Mouse (Mus musculus): ENCODE results near the gene Ncoa5. TPM values are rescaled to one million over a fixed set of nuclear protein-coding genes. Genes with fewer than 3 reads are reported as not detected.

Ncoa5 gene
- polyA plus RNA-seq, 1 experiment from 2014 or later: 8.1 TPM

DNA sequence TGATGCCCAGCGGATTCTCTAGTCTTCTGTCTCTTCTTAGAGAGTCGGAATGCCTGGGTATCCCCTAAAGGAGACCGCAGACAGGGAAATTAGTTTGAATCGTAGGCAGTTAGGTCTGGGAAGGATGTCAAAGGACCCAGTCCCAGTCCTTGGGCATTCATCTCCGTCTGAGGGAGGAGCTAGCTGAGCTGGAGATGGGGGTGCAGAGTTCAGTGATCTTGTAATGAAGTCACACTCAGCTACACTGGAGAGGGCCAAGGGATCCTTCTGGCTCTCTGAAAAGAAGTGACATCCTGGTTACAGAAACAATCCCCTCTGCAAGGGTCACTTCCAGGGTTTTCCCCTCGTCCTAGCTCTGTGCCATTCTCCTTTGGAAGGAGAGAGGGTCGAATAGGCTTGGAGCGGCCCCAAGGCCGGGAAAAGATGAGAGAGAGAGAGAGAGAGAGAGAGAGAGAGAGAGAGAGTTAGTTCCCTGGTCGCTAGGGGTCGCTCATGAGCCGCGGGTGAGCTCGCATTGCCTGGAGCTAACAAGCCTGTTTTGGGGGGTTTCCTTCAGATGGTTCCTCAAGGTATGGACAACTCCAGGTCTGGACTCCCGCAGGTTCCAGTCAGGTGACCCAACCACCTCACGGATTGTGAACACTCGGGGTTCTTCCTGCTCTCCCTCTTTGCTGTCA lies 73.0 kb downstream of the Ncoa5 start:
- H3K9ac ChIP-seq (replicated peaks): no peak overlapping the region
- WGBS (ENCODE audit: insufficient replicate concordance): 10% methylated on average over 17 of the region's 17 CpGs
- H3K27me3 ChIP-seq (ENCODE audit: insufficient read depth, low read length): peaks cover 19% of the 10 kb centered on the region
- H3K27ac ChIP-seq (ENCODE audit: low read depth): no peak overlapping the region
- TF ChIP-seq EP300 (IDR thresholded peaks at IDR 0.05; ENCODE audit: low read depth) (no peak), CTCF (IDR thresholded peaks at IDR 0.05; ENCODE audit: low read depth) (peak; percentile 84)
- ATAC-seq: peak; percentile 38; the same call in 1 of the 2 replicates
- DNase-seq: peak; percentile 81
- no peaks in the 10 kb centered on the region for H3K9me3 ChIP-seq (ENCODE audit: low read length)
- H3K4me1 ChIP-seq (ENCODE audit: insufficient read depth): peaks cover 3% of the 10 kb centered on the region
- no peaks in the 10 kb centered on the region for H3K36me3 ChIP-seq (replicated peaks; ENCODE audit: insufficient read depth, low read length)
- no peak overlapping the region for H3K4me3 ChIP-seq (ENCODE audit: low read depth, low read length)
- H3K4me2 ChIP-seq (ENCODE audit: low read depth, low read length): no peak overlapping the region

DNA sequence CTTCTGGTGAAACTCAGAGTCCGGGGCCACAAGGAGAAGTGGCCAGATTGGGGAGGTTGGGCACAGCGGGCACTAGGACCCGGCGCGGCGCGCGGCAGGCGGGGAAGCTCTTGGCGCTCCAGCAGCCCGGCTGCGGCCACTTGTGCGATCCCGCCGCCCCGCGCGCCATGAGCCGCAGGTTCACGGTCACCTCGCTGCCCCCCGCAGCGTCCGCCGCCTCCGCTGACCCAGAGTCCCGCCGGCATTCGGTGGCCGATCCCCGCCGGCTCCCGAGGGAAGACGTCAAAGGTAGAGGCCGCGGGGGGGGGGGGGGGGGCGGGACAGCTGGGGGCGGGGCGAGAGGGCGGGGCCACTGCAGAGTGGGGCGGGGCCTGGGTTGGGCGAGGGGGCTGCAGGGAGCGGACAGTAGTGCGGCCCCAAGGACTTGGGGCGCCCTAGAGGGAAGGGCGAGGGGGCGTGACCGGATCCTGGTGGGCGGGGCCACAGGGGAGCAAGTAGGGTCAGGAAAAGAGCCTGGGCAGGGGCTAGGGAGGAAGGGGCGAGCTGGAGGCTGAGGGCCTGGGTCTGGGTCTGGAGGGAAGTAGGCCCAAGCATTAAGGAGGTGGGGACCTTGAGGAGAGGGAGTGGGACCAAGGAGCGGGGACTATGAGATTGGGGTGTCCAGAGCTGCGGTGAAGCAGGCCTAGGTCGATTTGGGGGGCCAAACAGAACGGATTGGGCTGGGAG lies 73.8 kb downstream of the Ncoa5 start, which contains the start of gene Slc12a5:
TSS of gene Slc12a5 (plus strand) at position 87 of the 726 bp plus-strand sequence.
- 2% methylated on average over 33 of the region's 54 CpGs for WGBS (ENCODE audit: insufficient replicate concordance)
- no peaks in the 10 kb centered on the region for H3K9me3 ChIP-seq (ENCODE audit: low read length)
- no peak within 1 kb of the TSS for H3K27ac ChIP-seq (ENCODE audit: low read depth)
- H3K4me3 ChIP-seq (ENCODE audit: low read depth, low read length): peak within 1 kb of the TSS; percentile 57
- no peak within 1 kb of the TSS for H3K9ac ChIP-seq (replicated peaks)
- TF ChIP-seq CTCF (IDR thresholded peaks at IDR 0.05; ENCODE audit: low read depth) (no peak), EP300 (IDR thresholded peaks at IDR 0.05; ENCODE audit: low read depth) (no peak)
- DNase-seq (peak; percentile 73), ATAC-seq (peak; percentile 59)
- peaks cover 3% of the 10 kb centered on the region for H3K4me1 ChIP-seq (ENCODE audit: insufficient read depth)
- no peaks in the 10 kb centered on the region for H3K36me3 ChIP-seq (replicated peaks; ENCODE audit: insufficient read depth, low read length)
- H3K27me3 ChIP-seq (ENCODE audit: insufficient read depth, low read length): peaks cover 13% of the 10 kb centered on the region; the same call in 1 of the 2 replicates
- peak within 1 kb of the TSS; percentile 85 for H3K4me2 ChIP-seq (ENCODE audit: low read depth, low read length)

DNA sequence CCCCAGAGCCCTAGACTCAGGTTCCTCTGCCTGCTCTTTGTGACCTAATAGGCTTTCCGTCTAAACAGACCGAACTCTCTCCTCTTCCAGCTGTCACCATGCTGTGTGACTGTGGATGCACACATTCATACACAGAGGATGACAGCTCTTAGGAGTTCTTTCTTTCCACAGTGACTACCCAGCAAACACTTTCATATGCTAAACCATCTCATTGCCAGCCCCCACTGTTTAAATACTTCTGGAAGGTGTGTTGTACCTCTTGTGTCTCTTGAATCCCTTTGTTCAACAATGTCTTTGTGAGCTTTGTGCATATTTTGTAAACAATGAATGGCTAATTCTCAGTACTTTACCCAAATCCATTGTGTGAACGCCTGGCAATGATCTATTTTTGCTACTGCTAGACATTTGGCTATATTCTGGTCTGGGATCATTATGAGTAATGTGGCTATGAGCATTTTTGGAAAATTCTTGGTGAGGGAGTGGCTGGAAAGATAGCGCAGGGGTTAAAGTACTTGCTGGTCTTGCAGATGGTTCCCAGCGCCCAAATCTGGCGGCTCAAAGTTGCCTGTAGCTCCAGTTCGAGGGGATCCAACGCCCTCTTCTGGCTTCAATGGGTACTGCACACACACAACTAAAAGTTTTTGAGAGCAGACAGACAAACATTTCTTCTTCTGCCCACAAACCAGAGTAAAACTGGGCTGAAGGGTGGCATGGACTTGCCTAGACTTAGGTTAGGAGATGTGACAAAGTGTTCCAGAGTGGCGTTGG lies 76.9 kb downstream of the Ncoa5 start:
- no peaks in the 10 kb centered on the region for H3K9me3 ChIP-seq (ENCODE audit: low read length)
- H3K4me3 ChIP-seq (ENCODE audit: low read depth, low read length): no peak overlapping the region
- DNase-seq (no peak), ATAC-seq (no peak)
- 62% methylated on average over 9 of the region's 9 CpGs for WGBS (ENCODE audit: insufficient replicate concordance)
- no peak overlapping the region for H3K9ac ChIP-seq (replicated peaks)
- no peak overlapping the region for H3K27ac ChIP-seq (ENCODE audit: low read depth)
- TF ChIP-seq EP300 (IDR thresholded peaks at IDR 0.05; ENCODE audit: low read depth) (no peak), CTCF (IDR thresholded peaks at IDR 0.05; ENCODE audit: low read depth) (peak; percentile 33)
- peaks cover 3% of the 10 kb centered on the region for H3K4me1 ChIP-seq (ENCODE audit: insufficient read depth)
- H3K4me2 ChIP-seq (ENCODE audit: low read depth, low read length): no peak overlapping the region
- H3K36me3 ChIP-seq (replicated peaks; ENCODE audit: insufficient read depth, low read length): no peaks in the 10 kb centered on the region
- H3K27me3 ChIP-seq (ENCODE audit: insufficient read depth, low read length): peaks cover 26% of the 10 kb centered on the region

DNA sequence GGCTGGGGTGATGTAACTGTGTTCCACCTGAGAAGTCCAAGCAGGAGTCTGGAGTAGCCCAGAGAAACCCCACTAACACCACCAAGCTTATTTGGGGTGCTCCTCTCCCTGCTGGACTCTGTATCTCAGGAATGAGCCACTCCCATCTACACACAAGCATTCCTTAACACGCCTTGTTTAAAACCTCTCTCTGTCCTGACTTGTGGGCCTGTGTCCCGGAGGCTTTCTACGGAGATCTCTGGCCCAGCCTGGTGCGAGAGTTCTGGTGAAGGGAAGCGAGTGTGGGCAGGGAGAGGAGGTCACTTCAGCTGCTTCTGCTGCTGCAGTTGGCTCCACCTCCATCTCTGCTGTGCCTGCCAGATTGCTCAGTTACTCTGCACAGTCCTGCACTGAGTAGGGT lies 78.5 kb downstream of the Ncoa5 start:
- DNase-seq (no peak), ATAC-seq (no peak)
- Histone ChIP-seq H3K36me3 (replicated peaks; ENCODE audit: insufficient read depth, low read length) (no peaks in the 10 kb centered on the region), H3K9me3 (ENCODE audit: low read length) (no peaks in the 10 kb centered on the region), H3K9ac (replicated peaks) (no peak overlapping the region), H3K4me1 (ENCODE audit: insufficient read depth) (peaks cover 3% of the 10 kb centered on the region), H3K4me3 (ENCODE audit: low read depth, low read length) (no peak overlapping the region), H3K4me2 (ENCODE audit: low read depth, low read length) (no peak overlapping the region), H3K27ac (ENCODE audit: low read depth) (no peak overlapping the region), H3K27me3 (ENCODE audit: insufficient read depth, low read length) (peaks cover 32% of the 10 kb centered on the region)
- 55% methylated on average over 5 of the region's 5 CpGs for WGBS (ENCODE audit: insufficient replicate concordance)
- TF ChIP-seq EP300 (IDR thresholded peaks at IDR 0.05; ENCODE audit: low read depth) (no peak), CTCF (IDR thresholded peaks at IDR 0.05; ENCODE audit: low read depth) (no peak)

DNA sequence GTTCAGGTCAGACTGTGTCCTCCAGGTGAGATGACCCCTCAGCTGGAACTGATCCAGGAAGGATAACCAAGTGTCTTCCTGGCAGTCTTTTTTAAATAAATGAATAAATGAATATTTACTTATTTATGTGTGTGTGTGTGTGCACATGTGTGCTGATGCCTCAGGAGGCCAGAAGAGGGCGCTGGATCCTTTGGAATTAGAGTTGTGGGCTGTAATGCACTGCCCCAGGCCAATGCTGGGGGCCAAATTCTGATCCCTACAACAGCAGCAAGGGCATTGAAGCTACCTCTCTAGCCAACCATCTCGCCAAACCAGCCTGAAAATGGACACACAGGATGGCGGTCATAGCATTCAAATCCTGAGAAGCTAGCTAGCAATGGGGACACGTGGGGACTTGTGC lies 78.9 kb downstream of the Ncoa5 start:
- TF ChIP-seq CTCF (IDR thresholded peaks at IDR 0.05; ENCODE audit: low read depth) (0 out of 2 replicates have a peak, but pooled peaks have one; percentile 12), EP300 (IDR thresholded peaks at IDR 0.05; ENCODE audit: low read depth) (no peak)
- H3K27me3 ChIP-seq (ENCODE audit: insufficient read depth, low read length): peaks cover 34% of the 10 kb centered on the region
- no peak for DNase-seq
- ATAC-seq: no peak
- no peak overlapping the region for H3K9ac ChIP-seq (replicated peaks)
- H3K27ac ChIP-seq (ENCODE audit: low read depth): no peak overlapping the region
- no peaks in the 10 kb centered on the region for H3K9me3 ChIP-seq (ENCODE audit: low read length)
- H3K4me1 ChIP-seq (ENCODE audit: insufficient read depth): peaks cover 3% of the 10 kb centered on the region
- WGBS (ENCODE audit: insufficient replicate concordance): 67% methylated on average over 4 of the region's 4 CpGs
- H3K4me3 ChIP-seq (ENCODE audit: low read depth, low read length): no peak overlapping the region
- no peaks in the 10 kb centered on the region for H3K36me3 ChIP-seq (replicated peaks; ENCODE audit: insufficient read depth, low read length)
- H3K4me2 ChIP-seq (ENCODE audit: low read depth, low read length): no peak overlapping the region

DNA sequence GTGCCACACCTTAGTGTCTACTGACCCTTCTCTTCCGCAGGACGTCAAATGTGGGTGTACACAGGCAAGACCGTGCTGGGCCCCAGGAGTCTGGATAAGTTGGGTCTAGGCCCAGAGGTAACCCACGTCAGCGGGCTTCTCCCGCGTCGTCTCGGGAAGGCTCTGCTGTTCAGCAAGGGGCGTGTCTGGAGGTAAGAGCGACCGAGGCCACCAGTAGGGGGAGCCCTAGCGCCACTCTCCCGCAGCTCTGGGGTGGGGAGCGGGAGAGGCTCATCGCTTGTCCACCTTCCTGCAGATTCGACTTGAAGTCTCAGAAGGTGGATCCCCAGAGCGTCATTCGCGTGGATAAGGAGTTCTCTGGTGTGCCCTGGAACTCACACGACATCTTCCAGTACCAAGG lies 81.4 kb downstream of the Ncoa5 start:
- WGBS (ENCODE audit: insufficient replicate concordance): under 1% methylated on average over 21 of the region's 21 CpGs
- Histone ChIP-seq H3K27ac (ENCODE audit: low read depth) (no peak overlapping the region), H3K4me3 (ENCODE audit: low read depth, low read length) (no peak overlapping the region), H3K4me1 (ENCODE audit: insufficient read depth) (no peaks in the 10 kb centered on the region), H3K27me3 (ENCODE audit: insufficient read depth, low read length) (peaks cover 54% of the 10 kb centered on the region), H3K9me3 (ENCODE audit: low read length) (no peaks in the 10 kb centered on the region), H3K36me3 (replicated peaks; ENCODE audit: insufficient read depth, low read length) (no peaks in the 10 kb centered on the region), H3K4me2 (ENCODE audit: low read depth, low read length) (peak overlapping the region; percentile 15), H3K9ac (replicated peaks) (no peak overlapping the region)
- TF ChIP-seq EP300 (IDR thresholded peaks at IDR 0.05; ENCODE audit: low read depth) (no peak), CTCF (IDR thresholded peaks at IDR 0.05; ENCODE audit: low read depth) (peak; percentile 95)
- ATAC-seq: peak; percentile 74
- peak; percentile 87 for DNase-seq

Measured in liver, postnatal 0 days (tissue).